Mouse (Mus musculus): Measurements from ENCODE around the gene Mrpl50.

DNA sequence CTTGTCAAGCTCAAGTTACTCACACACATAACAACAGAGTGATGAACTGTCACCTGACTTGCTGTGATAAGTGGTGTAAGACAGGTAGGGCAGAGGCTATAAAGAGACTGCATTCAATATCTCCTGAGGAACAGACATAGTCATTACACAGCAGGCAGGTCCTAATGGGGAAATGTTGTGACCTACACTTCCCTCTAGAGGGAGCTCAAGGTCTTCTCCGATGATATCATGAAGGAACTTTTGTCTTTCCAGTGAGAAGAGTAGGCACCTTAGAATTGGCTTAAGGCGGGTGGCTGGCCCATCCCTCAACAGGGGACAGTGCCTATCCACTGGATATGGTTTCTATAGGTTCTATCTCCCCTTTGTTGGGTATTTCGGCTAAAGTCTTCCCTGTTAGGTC lies 46.7 kb upstream of the Mrpl50 start:
- TF ChIP-seq CTCF (IDR thresholded peaks at IDR 0.05; ENCODE audit: insufficient read depth, low read length), result peak; percentile 46; the same call in 1 of the 2 replicates
- TF ChIP-seq POLR2A (IDR thresholded peaks at IDR 0.05; ENCODE audit: borderline replicate concordance, extremely low read depth, low read depth, low read length), result no peak

All from lung, adult 2 months (tissue).